Mouse (Mus musculus): Measurements from ENCODE around the gene Stpg2.
"Not testable (repeated sequence)": the region's sequence is repeated elsewhere in the genome, so short reads cannot be mapped to it uniquely, and the experiment has no call there.

Gene Stpg2

DNA sequence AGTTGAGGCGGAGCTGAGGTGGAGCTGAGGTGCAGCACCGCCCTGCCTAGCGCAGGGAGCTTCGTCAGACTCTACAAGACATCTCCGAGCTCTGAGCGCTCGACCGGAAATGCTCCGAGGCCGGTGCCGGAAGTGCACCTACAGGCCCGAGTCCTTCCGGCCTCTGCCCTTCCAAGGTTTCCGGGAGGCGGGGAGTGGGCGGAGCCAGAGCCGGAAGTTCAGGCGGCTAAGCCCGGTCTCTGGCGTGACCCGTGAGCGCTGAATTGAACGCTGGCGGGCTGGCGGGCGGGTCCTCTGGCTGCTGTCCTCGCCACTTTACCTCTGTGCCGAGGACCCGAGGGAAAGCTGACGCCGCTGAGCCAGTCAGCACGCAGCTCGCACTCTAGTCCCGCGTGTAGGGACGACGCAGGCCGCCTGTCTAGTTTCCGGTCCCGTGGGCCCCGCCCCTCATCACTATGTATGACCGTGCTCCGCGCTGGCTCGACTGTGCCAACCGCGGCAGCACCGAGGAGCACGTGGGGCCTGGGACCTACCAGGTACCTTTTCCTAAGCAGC is at the start of gene Stpg2:
Stpg2 (plus strand) TSS at position 251 of the 555 bp plus-strand sequence.
- DNase-seq (ENCODE audit: low read depth, low spot score): peak; percentile 95

DNA sequence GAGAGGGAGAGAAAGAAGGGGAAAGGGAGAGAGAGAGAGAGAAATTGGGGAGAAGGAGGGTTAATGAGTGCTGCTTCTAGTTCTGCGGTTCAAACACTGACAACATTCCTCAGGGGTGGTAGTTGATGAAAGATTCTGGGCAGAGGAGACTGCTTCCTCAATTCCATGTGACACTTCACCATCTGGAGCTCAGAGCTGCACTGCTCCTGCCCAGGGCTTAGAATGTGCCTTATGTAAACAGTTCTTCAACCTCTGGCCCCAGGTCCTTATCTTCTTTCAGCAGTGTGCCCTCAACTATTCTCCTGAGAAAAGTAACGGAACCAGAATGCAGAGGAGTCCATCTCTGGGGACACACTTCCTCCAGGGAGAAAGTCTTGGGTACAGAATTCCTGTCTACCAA is 43.3 kb upstream of the Stpg2 start:
- DNase-seq (ENCODE audit: low read depth, low spot score): no peak

DNA sequence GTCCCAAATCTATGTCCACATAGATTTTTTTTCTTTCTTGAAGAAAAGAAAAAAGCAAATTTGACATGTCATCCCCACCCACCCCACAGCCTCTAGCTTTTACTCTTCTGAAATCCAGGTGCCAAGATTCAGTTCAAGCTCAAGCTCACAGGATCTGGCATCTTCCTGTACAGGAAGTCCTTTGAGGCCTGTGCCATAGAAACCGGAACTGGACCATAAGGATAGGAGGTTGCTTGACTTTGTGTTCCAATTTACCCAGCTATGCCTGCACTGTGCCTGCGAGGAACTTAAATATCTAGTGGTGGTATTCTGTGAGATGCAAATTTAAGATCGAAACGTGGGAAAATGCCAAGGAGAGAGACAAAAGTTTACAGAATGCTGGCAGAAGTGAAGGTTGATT is 42.8 kb upstream of the Stpg2 start:
- DNase-seq (ENCODE audit: low read depth, low spot score): no peak

DNA sequence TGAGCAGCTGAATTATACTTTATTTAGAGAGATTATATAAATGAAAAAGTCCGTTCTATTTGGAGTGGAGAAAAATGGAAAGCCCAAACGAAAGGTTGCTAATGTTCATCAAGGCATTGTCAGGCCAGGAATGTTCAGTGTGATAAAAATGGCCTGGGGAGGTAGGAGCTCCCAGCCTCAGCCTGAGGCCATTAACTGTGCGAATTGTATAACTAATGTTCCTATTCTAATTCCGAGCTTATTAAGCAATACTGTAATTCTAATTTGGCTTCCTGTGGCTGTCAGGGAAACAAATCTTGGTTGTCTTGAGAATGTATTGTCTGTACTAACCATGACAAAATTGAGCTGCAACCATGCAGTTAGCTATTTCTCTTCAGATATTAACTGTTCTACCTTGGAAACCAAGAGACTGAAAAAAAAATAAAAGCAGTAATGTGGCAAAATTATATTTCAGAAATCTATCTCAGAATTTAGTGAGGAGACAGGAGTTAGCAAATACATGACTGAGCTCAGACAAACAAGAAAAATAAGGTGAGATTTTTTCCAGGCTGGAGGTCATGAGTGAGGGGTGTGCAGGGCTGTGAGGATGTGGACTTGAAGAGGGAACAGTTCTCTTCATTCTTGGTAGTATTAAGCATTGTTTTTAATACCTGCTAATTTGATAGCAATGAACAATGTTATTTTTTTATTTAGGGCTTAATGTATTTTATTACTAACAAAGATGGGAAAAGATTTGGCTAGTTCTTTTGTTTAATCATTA is 36.8 kb upstream of the Stpg2 start:
- no peak for DNase-seq (ENCODE audit: low read depth, low spot score)

DNA sequence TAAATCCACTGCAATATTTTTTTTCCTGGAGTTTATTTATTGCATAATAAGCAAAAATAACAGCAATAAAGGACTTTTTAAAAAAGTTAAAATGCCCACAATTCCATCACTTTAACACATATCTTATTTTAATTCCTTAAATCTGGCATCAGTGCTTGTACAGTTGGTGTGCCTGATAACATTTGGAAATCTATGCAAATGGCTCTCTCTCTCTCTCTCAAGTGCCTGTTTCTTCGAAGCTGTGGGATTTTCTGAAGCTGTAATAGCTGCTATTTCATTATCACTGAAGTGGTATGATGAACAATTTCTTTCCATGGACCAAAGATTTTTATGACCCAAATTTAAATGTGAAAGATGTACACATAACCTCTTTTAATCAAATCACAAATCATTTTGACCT is 35.8 kb upstream of the Stpg2 start:
- no peak for DNase-seq (ENCODE audit: low read depth, low spot score)

DNA sequence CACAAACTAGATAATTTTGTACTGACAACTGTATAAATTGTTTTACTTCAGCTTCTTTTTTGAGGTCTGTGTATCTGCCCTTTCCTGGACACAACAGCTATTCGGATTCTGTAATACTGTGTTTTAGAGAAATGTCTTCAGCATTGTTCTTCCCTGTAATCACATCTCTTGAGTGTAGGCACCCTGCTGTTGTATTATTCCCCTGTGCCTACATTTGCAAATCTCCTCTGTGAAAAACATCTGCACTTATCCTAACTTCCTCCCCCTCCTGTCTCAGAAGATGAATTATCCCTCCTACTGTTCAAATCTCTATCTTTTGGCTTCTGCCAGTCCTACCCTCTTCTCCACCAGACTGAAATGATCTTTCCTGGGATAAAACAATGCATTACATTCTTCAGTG is 28.6 kb upstream of the Stpg2 start:
- no peak for DNase-seq (ENCODE audit: low read depth, low spot score)

DNA sequence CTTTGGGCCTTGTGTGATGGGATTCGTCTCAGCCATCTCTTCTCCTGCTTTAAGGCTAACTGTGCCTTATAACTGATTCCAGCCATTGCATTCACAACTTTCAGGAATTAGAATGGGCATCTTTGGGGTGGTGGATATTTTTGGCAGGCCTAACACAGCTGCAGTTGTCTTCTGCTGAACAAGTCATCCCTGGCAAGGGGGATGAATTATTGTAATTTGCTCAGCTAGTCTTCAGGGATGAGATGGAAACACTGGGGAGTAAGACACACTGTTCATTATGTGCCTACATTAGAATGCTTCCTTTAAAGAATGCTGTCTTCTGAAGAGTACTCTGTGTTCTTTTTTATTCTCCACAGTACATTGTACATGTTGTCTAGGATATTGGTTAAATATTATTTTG is 14.0 kb upstream of the Stpg2 start:
- DNase-seq (ENCODE audit: low read depth, low spot score): peak; percentile 43

DNA sequence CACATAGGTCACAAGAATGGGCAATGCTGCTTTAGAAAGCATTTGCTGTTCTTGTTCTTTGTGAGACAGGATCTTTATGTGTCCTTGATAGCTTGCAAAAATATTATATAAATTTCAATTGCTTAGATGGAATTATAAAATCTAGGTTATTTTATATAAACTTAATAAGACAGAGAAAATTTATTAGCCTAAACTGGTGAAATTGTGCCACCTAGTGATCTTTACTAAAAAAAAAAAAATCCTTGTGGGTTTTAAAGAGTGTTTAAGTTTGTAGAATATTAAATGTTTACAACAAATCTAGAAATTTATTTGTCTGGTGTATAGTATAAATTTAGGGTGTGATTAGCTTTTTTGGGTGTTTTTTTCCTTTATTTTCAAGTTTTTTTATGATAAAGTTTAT is 11.6 kb upstream of the Stpg2 start:
- DNase-seq (ENCODE audit: low read depth, low spot score): no peak

DNA sequence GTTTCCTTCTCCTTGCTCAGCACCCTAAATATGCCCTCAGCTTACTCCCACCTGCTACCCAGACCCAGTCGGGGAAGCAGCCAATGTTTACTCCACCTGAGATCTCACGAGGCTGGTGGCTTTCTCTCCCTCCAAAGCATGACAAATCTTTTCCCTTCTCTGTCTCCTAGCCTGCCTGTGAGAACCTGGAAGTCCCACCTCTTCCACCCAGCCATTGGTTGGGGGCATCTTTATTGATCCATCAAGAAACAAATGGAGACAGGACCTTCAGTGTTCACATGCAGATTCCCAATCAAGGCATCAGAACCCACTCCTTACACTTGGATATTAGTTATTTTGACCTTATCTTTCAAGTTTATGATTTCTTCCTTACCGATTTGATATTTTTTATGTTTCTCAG is 7.1 kb upstream of the Stpg2 start:
- no peak for DNase-seq (ENCODE audit: low read depth, low spot score)

DNA sequence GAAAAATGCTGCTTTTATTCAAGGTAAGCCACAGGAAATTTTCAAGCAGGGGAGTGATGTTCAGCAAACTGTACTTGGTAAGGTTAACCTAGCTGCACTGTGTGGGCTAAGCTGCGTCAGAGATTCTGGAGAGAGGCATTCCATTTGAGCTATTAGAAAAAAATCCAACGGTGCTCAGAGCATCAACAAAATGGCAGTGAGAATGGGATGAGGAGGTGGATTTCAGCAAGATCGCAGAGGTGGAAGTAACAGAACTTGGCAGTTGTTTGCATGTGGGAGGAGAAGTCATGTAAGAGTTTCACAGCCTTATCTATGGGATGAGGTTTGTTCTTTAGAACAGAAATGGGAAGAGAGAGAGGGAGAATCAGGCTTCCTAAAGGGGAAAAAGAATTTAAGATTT is 5.2 kb upstream of the Stpg2 start:
- DNase-seq (ENCODE audit: low read depth, low spot score): peak; percentile 83

DNA sequence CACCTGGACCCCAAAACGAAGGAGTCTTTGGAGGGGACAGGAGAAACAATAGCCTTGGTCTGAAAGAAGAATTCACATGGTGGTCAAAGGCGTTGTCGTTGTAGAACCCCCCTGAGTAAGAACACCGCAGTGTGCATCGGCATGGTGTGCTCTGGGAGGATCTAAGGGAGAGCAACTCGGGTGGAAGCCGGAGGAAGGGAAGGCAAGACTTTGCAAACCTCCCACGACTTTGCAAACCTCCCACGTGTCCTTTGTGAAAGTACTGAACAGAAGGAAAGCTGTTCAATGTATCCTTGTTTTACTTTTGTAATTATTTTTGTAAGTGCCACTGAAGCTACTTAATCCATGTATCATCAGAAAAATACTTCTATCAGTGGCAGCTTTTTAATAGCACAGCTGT is 11.5 kb downstream of the Stpg2 start:
- peak; percentile 27 for DNase-seq (ENCODE audit: low read depth, low spot score)

DNA sequence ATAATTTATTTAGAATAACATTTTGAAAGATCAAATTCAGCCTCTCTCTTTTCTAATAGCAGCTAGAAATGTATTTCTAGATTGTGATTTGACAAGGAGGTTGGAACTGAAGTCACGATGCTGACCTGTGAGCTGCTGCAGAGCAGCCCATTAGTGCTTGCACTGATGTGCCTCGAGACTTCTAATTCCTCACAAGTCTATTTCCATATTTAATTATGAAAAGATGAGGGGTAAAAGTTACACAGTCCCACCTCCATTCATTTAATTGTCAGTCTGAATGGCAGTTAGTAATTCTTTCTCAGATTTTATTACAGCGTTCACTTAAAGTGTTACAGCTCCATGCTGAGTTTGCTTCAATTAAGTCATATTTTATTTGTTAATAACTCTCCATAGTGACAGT is 19.6 kb downstream of the Stpg2 start:
- DNase-seq (ENCODE audit: low read depth, low spot score): no peak

DNA sequence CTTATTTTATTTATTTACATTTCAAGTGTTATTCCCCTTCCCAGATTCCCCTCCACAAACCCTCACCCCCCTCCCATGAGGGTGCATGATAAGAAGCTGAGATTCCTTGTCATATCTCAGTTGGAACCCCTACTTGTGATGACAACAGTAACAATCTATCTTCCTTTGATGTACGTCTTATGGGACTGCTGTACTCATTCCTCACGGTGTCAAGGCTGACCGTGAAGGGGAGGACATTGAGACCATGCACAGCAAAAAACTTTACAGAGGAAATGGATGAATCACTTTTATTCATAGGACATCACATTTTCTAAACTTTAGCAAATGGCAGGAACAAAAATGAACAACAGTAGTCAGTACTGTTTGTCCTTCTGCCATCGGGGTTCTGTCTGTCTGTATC is 21.3 kb downstream of the Stpg2 start:
- no peak for DNase-seq (ENCODE audit: low read depth, low spot score)

DNA sequence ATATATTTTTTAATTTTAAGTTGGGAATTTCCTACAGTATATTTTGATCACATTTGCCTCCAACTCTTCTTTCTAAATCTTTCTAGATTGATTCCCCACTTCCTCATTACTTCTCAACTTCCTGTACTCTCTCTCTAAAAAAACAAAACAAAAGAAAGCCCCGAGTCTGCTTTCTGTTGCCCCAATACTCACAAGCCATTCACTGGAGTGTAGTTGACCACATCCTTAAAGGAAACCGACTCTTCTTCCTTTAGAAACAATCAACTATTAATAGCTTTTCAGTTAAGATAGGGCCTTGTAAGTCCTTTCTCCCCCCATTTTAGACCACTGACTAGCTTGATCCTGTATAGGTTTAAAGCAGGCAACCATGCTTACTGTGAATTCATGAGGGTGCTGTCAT is 39.7 kb downstream of the Stpg2 start:
- DNase-seq (ENCODE audit: low read depth, low spot score): no peak

DNA sequence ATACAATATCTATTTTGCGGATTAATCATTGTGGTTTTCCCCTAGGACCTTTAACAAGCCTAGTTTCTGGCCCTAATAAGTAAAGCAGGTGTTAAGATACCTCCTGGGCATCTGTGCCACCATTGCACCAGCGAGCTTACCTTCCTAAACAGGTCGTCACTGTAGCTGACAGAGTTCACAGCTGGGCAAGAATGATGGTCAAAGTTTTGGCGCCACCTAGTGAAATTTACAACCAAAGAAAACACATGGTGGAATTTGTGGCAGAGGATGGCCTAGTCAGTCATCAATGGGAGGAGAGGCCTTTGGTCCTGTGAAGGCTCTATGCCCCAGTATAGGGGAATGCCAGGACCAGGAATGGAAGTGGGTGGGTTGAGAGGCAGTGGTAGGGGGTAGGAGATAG is 41.0 kb downstream of the Stpg2 start:
- DNase-seq (ENCODE audit: low read depth, low spot score): no peak

DNA sequence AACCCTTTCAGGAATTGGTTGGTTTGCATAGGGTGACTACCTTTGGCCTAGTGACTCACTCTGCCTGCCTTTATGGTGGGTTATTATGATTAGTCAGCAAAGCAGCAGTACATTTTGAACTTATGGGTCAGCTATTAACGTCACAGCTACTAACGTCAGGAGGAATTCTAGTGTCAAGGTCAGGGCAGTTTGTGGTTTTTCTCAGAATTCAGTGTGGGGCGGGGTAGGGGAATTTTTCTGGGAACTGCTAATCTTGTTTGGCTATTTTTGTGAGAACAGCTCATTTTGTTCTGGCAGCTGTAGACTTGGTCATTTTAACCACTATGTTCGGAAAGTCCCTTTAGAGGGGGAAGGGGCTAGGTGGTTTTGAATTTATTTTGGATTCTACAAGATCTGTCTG is 56.9 kb downstream of the Stpg2 start:
- DNase-seq (ENCODE audit: low read depth, low spot score): not testable (repeated sequence)

DNA sequence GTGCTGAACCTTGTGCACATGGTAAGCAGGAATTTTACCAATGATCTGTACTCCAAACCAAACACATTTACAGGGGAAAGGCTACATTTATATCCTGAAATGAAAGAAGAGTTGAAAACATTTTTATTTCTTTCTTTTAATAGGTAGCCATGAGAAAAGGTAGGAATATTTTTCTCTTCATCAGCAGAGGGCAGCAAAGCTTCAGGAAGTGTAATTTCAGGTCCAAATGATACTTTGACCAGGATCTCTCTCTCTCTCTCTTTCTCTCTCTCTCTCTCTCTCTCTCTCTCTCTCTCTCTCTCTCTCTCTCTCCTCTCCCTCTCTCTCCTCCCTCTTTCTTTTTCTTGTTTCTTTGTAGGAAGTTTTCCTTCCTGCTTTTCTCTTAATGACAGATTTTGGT is 92.4 kb downstream of the Stpg2 start:
- peak; percentile 23 for DNase-seq (ENCODE audit: low read depth, low spot score)

DNA sequence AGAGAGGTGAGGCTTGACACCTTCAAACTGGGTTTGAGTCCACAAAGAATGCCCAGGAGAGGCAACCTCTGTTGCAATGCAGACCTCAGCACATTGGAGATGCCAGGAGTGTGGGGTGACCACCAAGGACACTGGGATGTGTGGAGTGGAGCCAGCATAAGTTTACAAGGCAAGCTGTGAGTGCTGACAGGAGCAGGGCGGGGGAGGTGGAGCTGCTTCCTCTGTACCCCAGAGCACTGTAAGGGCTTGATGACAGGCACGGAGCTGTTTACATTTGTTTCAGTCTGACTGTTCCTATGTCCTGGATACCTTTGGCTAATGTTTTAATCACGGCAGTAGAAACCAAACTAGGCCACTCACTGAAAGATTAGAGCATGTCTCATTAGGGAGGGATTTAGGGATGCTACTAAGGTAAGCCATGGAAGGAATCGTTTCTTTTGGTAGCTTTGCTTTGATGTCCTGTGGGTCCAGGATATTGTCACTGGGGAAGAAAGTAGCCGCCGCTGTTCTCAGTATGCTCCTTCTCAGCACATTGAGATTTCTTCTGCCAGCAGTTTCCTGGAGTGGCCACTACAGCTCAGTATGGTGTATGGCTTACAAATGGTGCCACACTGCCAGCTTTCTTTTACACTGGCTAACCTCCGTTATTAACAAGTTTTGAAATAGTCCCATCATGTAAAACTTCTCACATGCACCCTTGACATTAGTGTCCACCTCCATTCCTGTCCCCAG is 102.8 kb downstream of the Stpg2 start:
- no peak for DNase-seq (ENCODE audit: low read depth, low spot score)

DNA sequence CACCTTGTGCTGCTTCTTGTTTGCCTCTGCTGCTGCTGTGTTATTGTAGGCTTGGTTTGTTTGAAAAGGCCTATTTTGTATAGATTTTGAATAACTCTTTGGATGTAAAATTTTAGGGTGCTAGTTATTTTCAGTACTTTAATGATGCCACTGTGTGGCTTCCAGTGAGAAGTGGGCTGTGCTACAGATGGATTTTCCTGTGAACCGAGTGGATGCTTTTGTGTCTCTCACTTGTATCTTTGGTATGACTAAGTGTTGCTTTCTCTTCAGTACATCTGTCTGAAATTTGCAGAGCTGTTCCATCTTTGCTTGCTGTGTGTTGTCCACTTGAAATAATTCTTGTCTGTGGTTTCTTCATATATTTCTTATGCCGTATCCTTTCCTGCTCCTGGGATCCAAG is 106.2 kb downstream of the Stpg2 start:
- DNase-seq (ENCODE audit: low read depth, low spot score): peak; percentile 76

DNA sequence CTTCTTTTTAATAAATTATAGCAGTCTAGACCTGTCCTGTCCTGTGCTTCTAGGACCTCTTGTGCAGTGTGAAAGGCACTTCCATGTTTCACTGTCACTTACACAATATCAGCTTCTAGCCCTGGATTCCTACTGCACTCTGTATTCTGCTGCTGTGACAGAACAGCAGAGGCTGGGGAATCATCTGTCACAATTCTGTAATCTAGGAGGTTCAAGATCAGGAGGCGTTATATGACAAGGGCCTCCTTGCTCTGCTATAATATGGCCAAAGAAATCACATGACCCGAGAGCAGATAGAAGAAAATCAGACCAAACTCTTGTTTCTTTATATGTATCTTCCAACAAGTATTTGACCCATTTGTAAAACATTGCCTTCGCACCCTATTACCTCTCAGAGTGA is 175.0 kb downstream of the Stpg2 start:
- no peak for DNase-seq (ENCODE audit: low read depth, low spot score)

DNA sequence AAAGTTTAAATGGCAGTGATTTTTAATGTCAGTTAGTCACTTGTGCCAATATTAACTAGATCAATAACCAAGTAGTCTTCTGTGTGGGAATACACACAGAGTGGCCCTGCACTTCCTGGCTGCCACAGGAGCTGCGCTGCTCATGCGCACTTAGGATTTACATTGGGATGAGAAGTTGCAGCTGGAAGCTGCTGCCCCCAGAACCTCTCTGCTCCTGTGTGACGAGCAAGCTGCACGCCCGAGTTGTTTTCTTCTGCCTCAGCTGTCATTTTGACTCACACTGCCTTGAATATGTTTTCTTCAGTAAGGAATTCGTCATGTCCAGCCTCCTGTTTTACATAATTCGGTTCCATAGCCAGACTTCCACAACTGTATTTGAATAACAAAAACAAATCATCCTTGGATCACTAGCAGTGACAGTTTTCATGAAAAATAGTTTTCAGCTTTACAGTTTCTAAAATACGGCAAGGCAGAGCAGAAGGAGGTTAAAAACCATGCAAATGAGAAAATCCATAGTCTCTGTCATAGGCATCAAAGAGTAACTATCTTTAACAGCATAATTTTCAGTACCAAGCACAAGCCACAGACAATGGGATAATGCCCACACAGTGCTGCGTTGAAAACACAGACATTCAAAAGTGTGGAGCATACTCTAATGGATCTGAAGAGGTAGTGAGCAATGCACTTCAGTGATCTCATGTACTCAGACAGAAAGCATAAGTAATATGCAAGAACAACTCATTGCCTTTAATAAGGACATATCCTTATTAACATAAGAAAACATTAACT is 191.8 kb downstream of the Stpg2 start:
- DNase-seq (ENCODE audit: low read depth, low spot score): peak; percentile 9

DNA sequence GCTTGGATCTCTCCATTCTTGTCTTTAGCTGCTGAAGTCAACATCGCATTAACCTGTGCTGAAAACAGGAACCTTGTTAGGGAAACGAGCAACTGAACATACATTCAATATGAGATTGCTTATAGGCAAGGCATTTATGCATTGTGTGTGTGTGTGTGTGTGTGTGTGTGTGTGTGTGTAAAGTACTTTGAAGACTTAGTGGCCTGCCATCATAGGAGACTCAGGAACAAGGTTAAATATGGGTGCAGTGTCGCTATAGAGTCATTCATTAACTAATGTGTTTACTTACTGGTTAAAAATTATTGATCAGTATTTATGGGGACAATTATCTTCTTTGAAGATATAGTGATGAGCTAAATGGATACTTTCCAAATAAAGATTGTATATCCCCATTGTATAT is 199.2 kb downstream of the Stpg2 start:
- no peak for DNase-seq (ENCODE audit: low read depth, low spot score)
